ENCODE assay signal across 8 mouse cellular contexts in genomic region chr7:28812436-28812835, GRCm38 (mm10). TPM values are rescaled to one million over a fixed set of nuclear protein-coding genes. Genes with fewer than 3 reads are reported as not detected.
DNase-seq lines count a peak whose midpoint lies in the region; ATAC-seq and TF ChIP-seq lines count a peak whose summit lies in the region.

No protein-coding gene starts in this region.

- H3K27me3 ChIP-seq in thymus, adult 2 months (ENCODE audit: control insufficient read depth, insufficient read depth, low read length) = no peaks in the 10 kb centered on the region
- H3K27me3 ChIP-seq in liver, embryonic 12.5 days (replicated peaks) = no peaks in the 10 kb centered on the region

- TF ChIP-seq CTCF in thymus, adult 2 months (IDR thresholded peaks at IDR 0.05; ENCODE audit: borderline replicate concordance, control insufficient read depth, extremely low read depth, insufficient read depth, low read length, poor library complexity) = no peak

- no peak for ATAC-seq in liver, embryonic 12.5 days

- no peaks in the 10 kb centered on the region for H3K9me3 ChIP-seq in liver, embryonic 12.5 days (replicated peaks)

- H3K4me3 ChIP-seq in thymus, adult 2 months (ENCODE audit: control insufficient read depth, insufficient read depth, low read length) = 0 out of 2 replicates have a peak overlapping the region, but pooled peaks have one; percentile 2
- H3K4me3 ChIP-seq in liver, embryonic 12.5 days = peak overlapping the region; percentile 93

- H3K4me1 ChIP-seq in thymus, adult 2 months (replicated peaks; ENCODE audit: control insufficient read depth, insufficient read depth, low read length) = peaks cover 27% of the 10 kb centered on the region
- peaks cover 68% of the 10 kb centered on the region for H3K4me1 ChIP-seq in liver, embryonic 12.5 days

- DNase-seq in adrenal gland, adult (ENCODE audit: inconsistent age in 2 of 2, low spot score in 1 of 2) = peak; percentile 51 to 76
- DNase-seq in adrenal gland, adult 8-10 months = no peak
- DNase-seq in thymus, adult 2 months = no peak
- no peak for DNase-seq in thymus, postnatal 36 days
- DNase-seq in testis, postnatal 14 days (ENCODE audit: low spot score) = peak; percentile 77
- no peak for DNase-seq in embryo, embryonic 11 days
- no peak for DNase-seq in ovary, adult 18-20 months (ENCODE audit: low spot score)

- H3K9ac ChIP-seq in liver, embryonic 12.5 days = peak overlapping the region; percentile 94

- TF ChIP-seq POLR2A in thymus, adult 2 months (IDR thresholded peaks at IDR 0.05; ENCODE audit: control insufficient read depth, extremely low read depth, insufficient read depth, low read length, poor library complexity) = no peak

- peak overlapping the region; percentile 93 for H3K4me2 ChIP-seq in liver, embryonic 12.5 days

- 46% methylated on average over 4 of the region's 4 CpGs for WGBS in thymus, adult 2 months
- 58% methylated on average over 4 of the region's 4 CpGs for WGBS in liver, embryonic 12.5 days (ENCODE audit: insufficient replicate concordance)

- H3K27ac ChIP-seq in thymus, adult 2 months (ENCODE audit: control insufficient read depth, insufficient read depth, low read length) = no peak overlapping the region
- H3K27ac ChIP-seq in liver, embryonic 12.5 days = peak overlapping the region; percentile 97; the same call in 1 of the 2 replicates

- peaks cover 45% of the 10 kb centered on the region for H3K36me3 ChIP-seq in thymus, adult 2 months (ENCODE audit: control insufficient read depth, insufficient read depth, low read length)
- H3K36me3 ChIP-seq in liver, embryonic 12.5 days = peaks cover 58% of the 10 kb centered on the region

RNA-seq across cellular contexts. Expression of gene Hnrnpl, which starts 4.1 kb away (rescaled TPM):
- 100 to 1,000 TPM; 331 to 473 (median 439) TPM for total RNA-seq in adrenal gland, adult 8-10 months (2022)
- polyA plus RNA-seq in thymus, adult 2 months (2012; rRNA removed) = 562 and 568 TPM in 2 replicates
- polyA plus RNA-seq in liver, embryonic 12.5 days (2016; fragmentation: Nextera tagmentation; extraction: Ambion mirVana) = 186 and 188 TPM in 2 replicates

RNA-seq across cellular contexts. Expression of gene Ech1, which starts 12.6 kb away (rescaled TPM):
- 100 to 1,000 TPM; 402 to 476 (median 431) TPM for total RNA-seq in adrenal gland, adult 8-10 months (2022)
- polyA plus RNA-seq in thymus, adult 2 months (2012; rRNA removed) = 287 and 359 TPM in 2 replicates
- 72.3 and 73.6 TPM in 2 replicates for polyA plus RNA-seq in liver, embryonic 12.5 days (2016; fragmentation: Nextera tagmentation; extraction: Ambion mirVana)

RNA-seq across cellular contexts. Expression of gene Lgals4, which starts 21.2 kb away (rescaled TPM):
- total RNA-seq in adrenal gland, adult 8-10 months (2022) = 10 to 100 TPM in 2 of 4 experiments, 1 to 10 TPM in 2; 6.6 to 34.6 (median 18.8) TPM
- polyA plus RNA-seq in thymus, adult 2 months (2012; rRNA removed) = 23.2 and 29.7 TPM in 2 replicates
- 2.7 and 3.6 TPM in 2 replicates for polyA plus RNA-seq in liver, embryonic 12.5 days (2016; fragmentation: Nextera tagmentation; extraction: Ambion mirVana)

RNA-seq across cellular contexts. Expression of gene Rinl, which starts 23.7 kb away (rescaled TPM):
- total RNA-seq in adrenal gland, adult 8-10 months (2022) = 1 to 10 TPM; 1.9 to 4.4 (median 2.8) TPM
- polyA plus RNA-seq in thymus, adult 2 months (2012; rRNA removed) = 91.9 and 93.7 TPM in 2 replicates
- 14.5 and 16.1 TPM in 2 replicates for polyA plus RNA-seq in liver, embryonic 12.5 days (2016; fragmentation: Nextera tagmentation; extraction: Ambion mirVana)

RNA-seq across cellular contexts. Expression of gene Nfkbib, which starts 45.1 kb away (rescaled TPM):
- 10 to 100 TPM; 32.0 to 52.2 (median 39.6) TPM for total RNA-seq in adrenal gland, adult 8-10 months (2022)
- 75.5 and 78.8 TPM in 2 replicates for polyA plus RNA-seq in thymus, adult 2 months (2012; rRNA removed)
- 41.6 and 43.1 TPM in 2 replicates for polyA plus RNA-seq in liver, embryonic 12.5 days (2016; fragmentation: Nextera tagmentation; extraction: Ambion mirVana)

Comparison
In these comparisons a context has a peak if more than half of its experiments do, and no peak if none do; other contexts are left out.
1. DNase-seq: peak in adrenal gland, adult (2 of 2) and testis, postnatal 14 days (single experiment); none in adrenal gland, adult 8-10 months (single experiment), thymus, adult 2 months (single experiment), thymus, postnatal 36 days (0 of 2), embryo, embryonic 11 days (single experiment) and ovary, adult 18-20 months (single experiment).